Mouse (Mus musculus) embryonic facial prominence, embryonic 14.5 days (tissue): Measurements from ENCODE around the gene Gdap1l1. TPM values are rescaled to one million over a fixed set of nuclear protein-coding genes. Genes with fewer than 3 reads are reported as not detected.

Experiments used
- ATAC-seq: fragments of 200-750 bp; cut with Nextera tagmentation; 2 replicates; pipeline ENCODE4 v1.8.0; 2017; ENCODE audit warnings: low read depth, moderate number of reproducible peaks, moderate TSS enrichment
- DNase-seq: peaks from one replicate; pipeline ENCODE4 v3.0.0-alpha.2; 2015; ENCODE audit warnings: low spot score
- H3K27ac ChIP-seq: fragments of 300-500 bp; sonication (generic); replicated peaks from 2 replicates; pipeline ENCODE4 v1.5.1; 2014; ENCODE audit warnings: low read depth, mild to moderate bottlenecking, low read length, moderate library complexity
- H3K27me3 ChIP-seq: fragments of 300-500 bp; sonication (generic); replicated peaks from 2 replicates; pipeline ENCODE4 v1.6.1; 2014; ENCODE audit warnings: low read length; ENCODE audit not compliant: control insufficient read depth, insufficient read depth
- H3K36me3 ChIP-seq: fragments of 300-500 bp; sonication (generic); 2 replicates; pipeline ENCODE4 v1.6.1; 2014; ENCODE audit warnings: low read length, mixed read lengths; ENCODE audit not compliant: control insufficient read depth, insufficient read depth
- H3K4me1 ChIP-seq: fragments of 300-500 bp; sonication (generic); 2 replicates; pipeline ENCODE4 v1.6.1; 2014; ENCODE audit warnings: antibody characterized with exemption, low read length; ENCODE audit not compliant: control insufficient read depth, insufficient read depth
- H3K4me2 ChIP-seq: fragments of 300-500 bp; sonication (generic); 2 replicates; pipeline ENCODE4 v1.6.1; 2014; ENCODE audit warnings: low read depth, mild to moderate bottlenecking, low read length, moderate library complexity, mixed read lengths
- H3K4me3 ChIP-seq: fragments of 300-500 bp; sonication (generic); 2 replicates; pipeline ENCODE4 v1.5.1; 2014; ENCODE audit warnings: low read depth, mild to moderate bottlenecking, low read length
- H3K9ac ChIP-seq: fragments of 300-500 bp; sonication (generic); 2 replicates; pipeline ENCODE4 v1.6.1; 2014; ENCODE audit warnings: low read depth, mild to moderate bottlenecking, low read length, moderate library complexity, mixed read lengths
- H3K9me3 ChIP-seq: fragments of 300-500 bp; sonication (generic); 2 replicates; pipeline ENCODE4 v1.6.1; 2016; ENCODE audit warnings: low read length; ENCODE audit not compliant: control insufficient read depth
- WGBS: fragments of 180-500 bp; shearing (Covaris S2); extraction: QIAGEN DNeasy Blood & Tissue Kit; methylation state at CpG from one replicate; pipeline ENCODE4 v1.1.7; 2014; 5-methylcytosine and 5-hydroxymethylcytosine counted together
- polyA plus RNA-seq: library from polyadenylated mRNA; unstranded; fragments of >200 nt; fragmentation: Nextera tagmentation; extraction: Ambion mirVana; gene quantifications from 2 replicates; pipeline ENCODE4 v1.2.1, GENCODE M21; 2014

Gene Gdap1l1
- polyA plus RNA-seq, 1 experiment from 2014 or later, result 6.9 TPM

DNA sequence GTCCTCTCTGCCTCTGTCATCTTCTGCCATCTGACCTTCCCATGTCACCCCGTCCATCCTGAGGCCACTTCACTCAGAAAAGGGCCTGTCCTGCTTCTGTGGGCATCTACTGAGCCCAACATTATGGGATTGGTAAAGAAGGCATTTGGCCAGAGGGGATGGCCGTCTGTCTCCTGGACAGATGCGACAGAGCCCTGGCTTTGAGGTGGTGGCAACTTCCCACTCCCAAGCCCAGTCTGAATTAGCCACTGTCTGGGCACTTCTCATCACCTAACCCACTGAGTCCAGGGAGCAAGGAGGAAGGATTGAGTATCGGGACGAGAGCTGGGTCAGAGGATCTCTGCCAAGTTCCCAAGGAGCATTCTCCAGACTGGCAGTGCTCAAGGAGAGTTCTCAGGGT is 53.7 kb downstream of the Gdap1l1 start, which contains the start of gene R3hdml:
R3hdml (plus strand) TSS at position 301 of the 400 bp plus-strand sequence.
- Histone ChIP-seq H3K4me2 (no peak within 1 kb of the TSS), H3K9ac (no peak within 1 kb of the TSS), H3K4me3 (no peak within 1 kb of the TSS), H3K27me3 (no peaks in the 10 kb centered on the region), H3K4me1 (no peaks in the 10 kb centered on the region), H3K9me3 (no peaks in the 10 kb centered on the region), H3K36me3 (no peaks in the 10 kb centered on the region), H3K27ac (no peak within 1 kb of the TSS)
- no peak for ATAC-seq
- WGBS, result 73% methylated on average over 5 of the region's 5 CpGs
- no peak for DNase-seq

DNA sequence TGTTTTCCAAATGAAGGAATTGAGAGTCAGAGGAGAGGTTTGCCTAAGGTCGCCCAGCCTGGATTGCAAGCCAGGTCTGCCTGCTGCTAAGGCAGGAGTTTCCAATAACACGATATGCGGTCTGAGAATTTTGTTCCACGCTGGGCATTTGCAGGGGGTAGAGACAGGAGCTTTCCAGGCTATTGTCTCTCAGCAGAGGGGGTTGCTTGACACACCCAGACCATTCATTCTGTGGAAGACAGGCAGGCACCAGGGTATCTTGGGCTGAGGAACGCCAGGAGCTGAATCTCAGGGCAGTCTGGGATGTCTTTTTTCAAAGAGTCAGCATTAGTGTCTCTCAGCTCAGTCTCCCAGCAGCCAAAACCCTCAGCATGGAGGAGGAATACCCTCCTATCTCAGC is 54.8 kb downstream of the Gdap1l1 start:
- H3K4me3 ChIP-seq, result no peak overlapping the region
- H3K27ac ChIP-seq, result no peak overlapping the region
- no peak overlapping the region for H3K4me2 ChIP-seq
- WGBS, result 28% methylated on average over 5 of the region's 5 CpGs
- H3K36me3 ChIP-seq, result no peaks in the 10 kb centered on the region
- H3K27me3 ChIP-seq, result no peaks in the 10 kb centered on the region
- H3K4me1 ChIP-seq, result no peaks in the 10 kb centered on the region
- ATAC-seq, result no peak
- H3K9me3 ChIP-seq, result no peaks in the 10 kb centered on the region
- no peak for DNase-seq
- H3K9ac ChIP-seq, result no peak overlapping the region

- Histone ChIP-seq H3K9me3 (no peaks in the 10 kb centered on the region), H3K4me1 (no peaks in the 10 kb centered on the region), H3K9ac (no peak overlapping the region), H3K27ac (no peak overlapping the region), H3K4me2 (no peak overlapping the region), H3K36me3 (no peaks in the 10 kb centered on the region), H3K27me3 (no peaks in the 10 kb centered on the region), H3K4me3 (no peak overlapping the region)
- WGBS, result 46% methylated on average over 5 of the region's 5 CpGs
- ATAC-seq, result no peak
- DNase-seq, result no peak
Observed at GRCm38 (mm10) chr2:163493976-163494375, 55.7 kb downstream of the Gdap1l1 start.

- no peak for ATAC-seq
- no peaks in the 10 kb centered on the region for H3K9me3 ChIP-seq
- no peak overlapping the region for H3K9ac ChIP-seq
- 40% methylated on average over 6 of the region's 6 CpGs for WGBS
- H3K4me1 ChIP-seq, result no peaks in the 10 kb centered on the region
- H3K27ac ChIP-seq, result no peak overlapping the region
- H3K27me3 ChIP-seq, result no peaks in the 10 kb centered on the region
- no peak overlapping the region for H3K4me2 ChIP-seq
- H3K4me3 ChIP-seq, result no peak overlapping the region
- DNase-seq, result no peak
- no peaks in the 10 kb centered on the region for H3K36me3 ChIP-seq
Observed at GRCm38 (mm10) chr2:163494456-163494855, 56.2 kb downstream of the Gdap1l1 start.

- ATAC-seq, result no peak
- H3K9ac ChIP-seq, result no peak overlapping the region
- WGBS, result 67% methylated on average over 2 of the region's 2 CpGs
- no peaks in the 10 kb centered on the region for H3K36me3 ChIP-seq
- no peaks in the 10 kb centered on the region; the same call in 1 of the 2 replicates for H3K27me3 ChIP-seq
- H3K27ac ChIP-seq, result no peak overlapping the region
- no peak for DNase-seq
- no peak overlapping the region for H3K4me2 ChIP-seq
- H3K4me1 ChIP-seq, result no peaks in the 10 kb centered on the region
- no peak overlapping the region for H3K4me3 ChIP-seq
- H3K9me3 ChIP-seq, result no peaks in the 10 kb centered on the region
Observed at GRCm38 (mm10) chr2:163502219-163502618, 63.9 kb downstream of the Gdap1l1 start.

GRCm38 (mm10) chr2:163503191-163503590 is 64.9 kb downstream of the Gdap1l1 start:
- 68% methylated on average over 7 of the region's 7 CpGs for WGBS
- ATAC-seq, result no peak
- Histone ChIP-seq H3K4me3 (no peak overlapping the region), H3K4me2 (no peak overlapping the region), H3K27me3 (no peaks in the 10 kb centered on the region; the same call in 1 of the 2 replicates), H3K36me3 (no peaks in the 10 kb centered on the region), H3K4me1 (no peaks in the 10 kb centered on the region), H3K27ac (no peak overlapping the region), H3K9me3 (no peaks in the 10 kb centered on the region), H3K9ac (no peak overlapping the region)
- DNase-seq, result no peak

Other genes with a start within 250 kb of the Gdap1l1 start
- gene Tox2, start 235.4 kb upstream of the Gdap1l1 start, polyA plus RNA-seq, result 4.2 and 5.1 TPM in 2 replicates
- 3.5 and 4.1 TPM in 2 replicates for gene Jph2, start 40.5 kb upstream of the Gdap1l1 start, polyA plus RNA-seq
- 79.0 and 82.1 TPM in 2 replicates for gene Oser1, start 13.8 kb upstream of the Gdap1l1 start, polyA plus RNA-seq
- 11.3 and 12.6 TPM in 2 replicates for gene Fitm2, start 34.2 kb downstream of the Gdap1l1 start, polyA plus RNA-seq
- gene R3hdml, start 53.8 kb downstream of the Gdap1l1 start, polyA plus RNA-seq, result 0.15 and 0.25 TPM in 2 replicates
- gene Hnf4a, start 68.3 kb downstream of the Gdap1l1 start, polyA plus RNA-seq, result not detected in 2 replicates
- 40.6 and 46.2 TPM in 2 replicates for gene Ttpal, start 163.8 kb downstream of the Gdap1l1 start, polyA plus RNA-seq
- gene Serinc3, start 206.7 kb downstream of the Gdap1l1 start, polyA plus RNA-seq, result 43.0 and 53.0 TPM in 2 replicates
- gene Pkig, start 219.9 kb downstream of the Gdap1l1 start, polyA plus RNA-seq, result 153 and 165 TPM in 2 replicates